Mouse (Mus musculus) frontal cortex, adult 2 months (tissue): Measurements from ENCODE around the gene Fam49a. TPM values are rescaled to one million over a fixed set of nuclear protein-coding genes. Genes with fewer than 3 reads are reported as not detected.

Experiments used
- DNase-seq, 2 experiments: peaks; one replicate each; pipeline ENCODE4 v3.0.0; 2022; ENCODE audit warnings: low spot score in 1 of 2; ENCODE audit errors: extremely low spot score in 1 of 2
- polyA plus RNA-seq: library from polyadenylated mRNA; depleted of rRNA; stranded (reverse); fragments of >200 nt; gene quantifications from 2 replicates; pipeline ENCODE4 v1.2.3, GENCODE M21; 2012

Fam49a gene
- polyA plus RNA-seq, 1 experiment, result 77.3 TPM

DNA sequence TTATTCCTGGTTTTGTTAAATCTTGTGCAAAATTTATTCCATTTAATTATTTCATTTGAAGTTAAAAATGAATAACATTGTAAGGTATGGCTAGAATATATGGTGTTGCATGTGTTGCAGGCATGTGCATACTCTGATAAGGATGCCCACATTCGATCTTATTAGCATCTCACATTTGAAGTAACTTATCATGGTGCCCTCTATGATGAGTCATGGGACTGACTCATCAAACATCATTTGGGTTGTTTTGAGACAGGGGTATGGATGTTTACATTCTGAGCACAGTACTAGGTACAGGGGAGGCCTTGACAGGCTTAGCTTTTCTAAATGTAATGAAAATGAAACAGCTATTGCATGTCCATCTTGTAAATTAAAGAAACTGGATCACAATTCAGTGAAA is 165.3 kb downstream of the Fam49a start:
- no peak for DNase-seq

GRCm38 (mm10) chr12:12428886-12429285 is 166.9 kb downstream of the Fam49a start:
- no peak for DNase-seq
